Mouse (Mus musculus): ENCODE results near the gene Rcsd1.

Gene Rcsd1

GRCm38 (mm10) chr1:165661191-165661590 is 48.4 kb downstream of the Rcsd1 start:
- DNase-seq: no peak

GRCm38 (mm10) chr1:165660774-165661173 is 48.8 kb downstream of the Rcsd1 start:
- DNase-seq: peak; percentile 83

DNA sequence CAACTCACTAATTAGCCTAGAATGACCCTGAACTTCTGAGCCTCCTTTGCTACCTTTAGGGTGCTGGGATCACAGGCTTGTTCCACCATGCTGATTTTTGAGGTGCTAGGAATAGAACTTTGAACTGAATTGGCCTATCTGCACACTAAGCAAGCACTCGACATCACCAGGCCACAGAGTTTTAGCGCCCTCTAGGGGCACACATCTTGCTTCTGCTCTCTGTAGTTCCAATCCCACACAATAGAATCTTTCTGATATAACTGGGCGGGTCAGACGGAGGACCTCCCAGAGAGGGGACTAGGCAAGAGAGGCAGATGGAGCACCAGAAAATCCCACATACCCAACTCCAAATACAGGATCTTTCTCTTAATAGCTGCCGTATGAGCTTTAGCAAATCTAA is 51.0 kb downstream of the Rcsd1 start:
- peak; percentile 88 for DNase-seq

DNA sequence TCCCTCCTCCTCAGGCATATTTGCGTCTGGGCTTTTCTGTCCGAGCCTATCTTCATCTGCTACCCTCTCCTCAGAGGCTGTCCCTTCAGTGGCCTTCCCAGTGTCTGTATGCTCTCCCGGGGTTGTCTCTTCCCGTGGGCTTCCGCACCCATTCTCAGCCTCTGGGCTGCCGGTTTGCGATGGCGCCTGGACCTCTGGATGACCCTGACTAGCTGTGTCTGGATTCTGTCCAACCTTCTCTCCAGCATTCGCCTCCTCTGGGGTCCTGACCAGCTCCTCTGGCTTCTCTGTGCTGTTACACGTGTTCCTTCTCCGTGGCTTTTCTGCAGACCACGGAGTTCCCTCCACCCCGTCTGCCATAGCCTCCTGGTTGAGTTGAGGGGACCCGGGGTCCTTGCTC is 54.1 kb downstream of the Rcsd1 start:
- no peak for DNase-seq

- no peak for DNase-seq
Observed at GRCm38 (mm10) chr1:165655022-165655421, 54.5 kb downstream of the Rcsd1 start.

DNA sequence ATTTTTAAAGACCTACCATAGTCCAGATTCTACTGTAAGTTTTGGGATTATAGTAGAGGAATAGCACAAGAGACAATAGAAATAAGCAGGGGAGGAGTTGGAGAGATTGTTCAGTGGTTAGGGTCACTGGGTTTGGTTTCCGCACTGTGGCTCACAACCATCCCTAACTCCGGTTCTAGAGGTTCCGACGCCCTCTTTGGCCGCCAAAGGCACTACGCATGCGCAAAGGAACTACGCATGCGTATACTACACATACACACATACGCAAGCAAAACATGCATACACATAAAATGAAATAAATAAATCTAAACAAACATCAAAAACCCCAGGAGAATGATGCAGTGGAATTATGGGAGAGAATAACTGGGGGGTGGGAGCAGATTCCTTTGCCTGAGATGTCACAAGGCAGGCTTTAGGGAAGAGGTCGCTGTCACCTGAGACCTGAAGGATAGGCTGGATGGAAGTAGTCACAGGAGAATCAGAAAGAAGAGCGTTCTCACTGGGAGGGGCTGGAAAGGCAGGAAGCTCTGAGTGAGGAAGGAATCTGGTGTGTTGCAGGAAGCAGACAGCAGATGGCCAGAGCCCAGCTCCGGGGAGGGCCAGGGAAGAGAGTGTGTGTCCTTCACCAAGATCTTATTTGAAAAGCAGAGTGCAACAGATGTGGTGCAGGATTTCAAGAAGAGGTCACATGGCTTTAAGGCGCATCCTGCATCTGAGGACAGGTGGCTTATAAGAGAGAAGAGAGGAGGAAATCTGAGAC is 56.3 kb downstream of the Rcsd1 start:
- no peak for DNase-seq

DNA sequence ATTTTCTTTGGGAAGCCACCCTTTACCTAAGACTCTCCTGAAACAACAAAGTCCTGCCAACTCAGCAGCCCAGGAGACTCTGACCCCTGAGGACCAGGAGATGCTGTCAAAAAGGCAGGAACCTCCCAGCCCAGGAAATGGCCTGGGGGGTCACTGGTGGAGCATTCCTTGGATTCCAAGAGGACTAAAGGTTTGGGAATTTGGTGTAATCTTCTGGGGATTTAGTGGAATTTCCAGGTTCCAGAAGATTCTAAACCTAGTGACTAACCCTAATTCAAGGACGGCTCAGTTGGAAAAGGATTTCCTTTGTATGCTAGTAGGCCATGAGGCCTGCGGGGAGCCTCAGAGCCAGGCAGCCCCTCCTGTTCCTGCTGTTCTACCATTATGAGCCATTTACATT is 57.0 kb downstream of the Rcsd1 start:
- no peak for DNase-seq

- no peak for DNase-seq
Observed at GRCm38 (mm10) chr1:165651158-165651557, 58.4 kb downstream of the Rcsd1 start.

DNA sequence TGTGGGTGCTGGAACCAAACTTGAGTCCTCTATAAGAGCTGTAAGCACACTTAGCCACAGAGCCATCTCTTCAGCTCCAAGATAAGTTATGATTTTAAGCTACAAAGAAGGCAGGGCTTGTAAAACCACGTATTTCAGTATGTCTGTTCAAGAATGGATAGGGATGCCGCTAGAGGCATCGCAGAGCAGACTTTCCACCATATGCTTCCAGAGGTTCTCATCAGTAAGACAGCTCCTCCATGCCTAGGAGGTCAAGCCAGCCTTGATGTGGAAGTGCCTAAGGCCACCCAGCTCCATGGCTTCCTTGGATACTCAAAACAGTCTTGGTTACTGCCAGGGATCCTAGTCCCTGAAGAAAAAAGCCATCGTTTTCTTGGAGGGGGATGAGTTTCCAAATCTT is 64.5 kb downstream of the Rcsd1 start:
- DNase-seq: no peak

- DNase-seq: no peak
Observed at GRCm38 (mm10) chr1:165643735-165644134, 65.8 kb downstream of the Rcsd1 start.

GRCm38 (mm10) chr1:165642780-165643311 is 66.7 kb downstream of the Rcsd1 start:
- peak; percentile 87 for DNase-seq

DNA sequence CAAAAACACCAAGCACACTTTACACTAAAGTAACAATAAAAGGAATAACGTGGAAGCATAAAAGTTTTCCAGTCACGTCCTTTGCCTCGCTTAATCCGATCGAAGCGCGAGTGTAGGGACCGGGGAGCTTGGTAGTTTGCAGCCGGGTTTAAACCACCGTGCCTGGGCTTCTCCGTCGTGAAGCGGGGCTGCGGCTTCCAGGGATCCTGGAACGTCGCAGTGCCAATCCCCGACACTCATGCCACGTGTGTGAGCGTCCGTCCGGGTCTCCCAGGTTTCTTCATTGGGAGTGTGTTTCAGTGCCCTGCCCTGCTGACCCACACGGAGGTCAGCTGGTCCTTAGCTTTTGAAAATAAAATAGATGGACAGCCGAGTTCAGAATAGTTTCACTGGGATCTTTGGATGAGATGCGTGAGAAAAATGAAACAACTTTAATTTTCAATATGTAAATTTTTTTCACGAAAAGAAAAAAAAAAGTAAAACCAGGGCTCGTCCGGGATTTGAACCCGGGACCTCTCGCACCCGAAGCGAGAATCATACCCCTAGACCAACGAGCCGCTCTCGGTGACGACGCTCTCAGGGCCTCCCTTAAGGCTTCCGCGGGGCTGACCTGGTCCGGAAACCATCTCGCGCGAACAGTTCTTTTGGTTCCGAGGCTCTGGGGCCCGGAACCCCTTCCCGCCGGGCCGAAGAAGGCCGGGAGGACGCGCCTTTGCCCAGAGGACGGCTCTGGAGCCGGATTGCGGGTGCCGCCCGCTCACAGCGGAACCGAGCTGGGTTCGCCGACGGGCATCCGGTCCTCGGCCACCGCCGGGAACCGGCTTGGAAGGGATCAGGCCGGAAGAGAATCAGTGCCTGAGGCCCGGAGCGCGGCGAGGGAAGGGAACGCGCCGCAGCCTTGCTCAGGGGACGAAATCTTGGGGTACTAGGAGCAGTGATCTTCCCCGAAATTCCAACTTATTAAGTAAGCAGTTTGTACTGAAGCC is 67.5 kb downstream of the Rcsd1 start:
- peak; percentile 88 for DNase-seq

DNA sequence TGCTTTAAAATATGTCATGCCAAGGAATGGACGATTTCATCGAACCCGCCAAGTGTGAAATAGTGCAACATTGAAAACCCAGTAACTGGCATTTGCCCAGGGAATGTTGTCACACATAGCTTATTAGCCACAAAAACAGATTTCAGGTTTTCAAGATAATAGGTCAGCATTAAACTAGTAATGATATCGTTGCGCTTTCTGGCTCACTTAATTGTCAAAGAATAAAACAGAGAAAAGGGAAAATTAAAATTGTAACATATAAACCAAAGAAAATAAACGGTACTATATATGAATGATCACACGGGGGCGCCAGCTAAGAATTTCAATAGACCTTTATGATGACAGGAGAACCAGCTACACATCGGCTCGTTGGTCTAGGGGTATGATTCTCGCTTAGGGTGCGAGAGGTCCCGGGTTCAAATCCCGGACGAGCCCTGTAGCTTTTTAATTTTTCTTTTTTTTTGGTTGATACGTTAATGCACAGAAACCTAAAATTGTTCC is 68.2 kb downstream of the Rcsd1 start:
- DNase-seq: peak; percentile 77

- no peak for DNase-seq
Observed at GRCm38 (mm10) chr1:165636289-165636688, 73.3 kb downstream of the Rcsd1 start.

GRCm38 (mm10) chr1:165635055-165635897 is 74.3 kb downstream of the Rcsd1 start:
- peak; percentile 54 for DNase-seq

DNA sequence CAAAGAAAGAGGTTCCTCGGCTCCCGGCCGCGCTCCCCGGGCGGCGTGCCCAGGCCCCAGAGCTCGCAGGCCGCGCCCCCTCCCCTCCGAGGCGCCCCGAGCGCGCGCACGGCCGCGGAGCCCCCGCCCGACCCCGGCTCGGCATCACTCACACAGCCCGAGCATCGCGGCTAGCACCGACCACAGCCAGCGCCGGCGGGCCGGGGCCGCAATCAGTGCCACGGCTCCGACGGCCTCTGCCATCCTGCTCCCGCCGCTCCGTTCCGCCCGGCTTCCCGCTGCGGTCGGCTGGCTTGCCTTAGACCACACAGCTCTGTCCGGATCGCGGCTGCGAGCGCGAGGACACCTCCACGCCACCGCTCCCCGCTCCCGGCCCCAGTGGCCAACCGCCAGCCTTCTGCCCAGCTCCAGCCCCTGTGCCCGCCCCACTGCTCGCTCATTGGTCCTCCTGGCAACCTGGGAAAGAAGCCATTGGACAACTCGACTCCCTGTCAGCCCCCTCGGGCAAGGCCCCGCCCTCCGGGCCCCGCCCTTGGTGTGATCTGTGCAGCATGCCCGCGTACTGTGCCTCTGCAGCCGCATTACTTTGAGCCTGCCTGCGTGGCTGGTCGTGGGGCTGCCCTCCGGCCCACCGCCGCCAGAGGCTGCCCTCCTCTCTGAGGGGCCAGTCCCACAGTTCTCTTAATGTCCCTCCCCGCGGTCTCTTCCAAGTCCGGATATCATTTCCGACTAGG is 75.2 kb downstream of the Rcsd1 start, which contains the start of gene Mpzl1:
Gene Mpzl1, minus strand, starts transcription at position 388 of the 734 bp plus-strand sequence.
- DNase-seq: peak; percentile 99

DNA sequence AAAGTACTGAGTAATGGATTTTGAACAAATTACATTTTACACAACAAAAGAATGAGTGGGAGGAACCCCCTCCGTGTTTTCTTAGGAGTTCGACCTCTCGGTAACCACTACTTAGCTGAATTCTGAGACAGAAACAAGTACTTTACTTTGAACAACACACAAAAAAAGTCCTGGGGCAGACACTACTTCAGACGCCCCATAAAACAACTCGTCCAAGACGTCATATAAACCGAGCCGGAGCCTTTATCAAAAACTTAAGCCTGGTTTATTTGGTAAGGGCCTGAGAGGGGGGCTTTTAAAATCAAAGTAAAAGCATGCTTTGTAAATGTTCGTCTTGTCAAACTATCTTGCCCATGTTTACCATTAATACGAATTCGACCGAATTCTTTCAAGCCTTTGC is 76.2 kb downstream of the Rcsd1 start:
- no peak for DNase-seq

DNA sequence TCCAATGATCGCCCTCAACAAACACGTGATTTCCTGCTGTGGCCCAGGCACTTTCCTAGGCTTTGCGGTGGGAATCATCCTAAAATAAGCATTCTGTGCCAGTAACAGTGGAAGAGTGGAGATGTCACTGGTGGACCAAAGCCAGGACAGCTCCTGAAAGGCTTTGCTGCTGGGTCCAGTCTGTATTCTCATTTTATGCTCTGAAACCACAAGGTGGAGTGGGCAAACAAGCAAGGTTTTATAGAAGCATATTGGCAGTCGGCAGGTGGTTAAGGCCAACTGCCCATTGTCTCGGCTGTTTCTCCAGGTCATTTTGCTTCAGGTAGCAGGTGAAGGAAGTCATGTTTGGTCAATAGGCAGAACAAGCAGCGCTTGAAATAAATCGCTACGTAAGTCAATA is 78.4 kb downstream of the Rcsd1 start:
- no peak for DNase-seq

- no peak for DNase-seq
Observed at GRCm38 (mm10) chr1:165629975-165630374, 79.6 kb downstream of the Rcsd1 start.

- DNase-seq: no peak
Observed at GRCm38 (mm10) chr1:165628603-165629002, 81.0 kb downstream of the Rcsd1 start.

DNA sequence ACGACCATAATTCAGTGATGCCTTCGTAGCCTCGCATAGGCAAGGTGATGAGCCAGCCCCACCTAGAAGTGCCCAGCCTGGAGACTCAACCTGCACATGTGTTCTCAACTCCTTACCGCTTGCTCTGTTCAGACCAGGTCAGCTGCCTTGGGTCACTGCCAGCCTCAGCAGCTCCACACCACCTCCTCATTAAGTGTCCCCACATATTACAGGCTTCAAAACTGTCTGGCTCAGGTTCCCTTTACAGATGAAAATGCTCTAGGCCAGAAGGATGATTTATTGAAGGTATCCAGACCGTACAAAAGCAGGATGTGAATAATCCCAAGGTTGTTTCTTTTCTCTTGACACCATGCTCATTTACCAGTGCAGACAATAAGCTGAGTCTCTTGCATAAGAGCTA is 83.7 kb downstream of the Rcsd1 start:
- DNase-seq: no peak

- DNase-seq: no peak
Observed at GRCm38 (mm10) chr1:165625058-165625457, 84.5 kb downstream of the Rcsd1 start.

Measured in embryo, embryonic 11 days (tissue).